Mouse (Mus musculus): ENCODE data around the gene Zyg11b.

- TF ChIP-seq POLR2A (IDR thresholded peaks at IDR 0.05; ENCODE audit: extremely low read depth, insufficient read depth, low read length) (no peak), CTCF (IDR thresholded peaks at IDR 0.05; ENCODE audit: low read depth, low read length) (no peak)
Observed at GRCm38 (mm10) chr4:108349064-108349463, 48.2 kb upstream of the Zyg11b start.
